Mouse (Mus musculus) forebrain, embryonic 12.5 days (tissue): ENCODE data around the gene Zfp512b. TPM values are rescaled to one million over a fixed set of nuclear protein-coding genes. Genes with fewer than 3 reads are reported as not detected.

Source experiments
- ATAC-seq: fragments of 200-750 bp; cut with Nextera tagmentation; 2 replicates; pipeline ENCODE4 v1.8.0; 2017; ENCODE audit warnings: moderate TSS enrichment; ENCODE audit not compliant: low FRiP score
- H3K27ac ChIP-seq: fragments of 300-500 bp; sonication (generic); 2 replicates; pipeline ENCODE4 v1.5.1; 2016; ENCODE audit warnings: mild to moderate bottlenecking
- H3K27me3 ChIP-seq: fragments of 300-500 bp; sonication (generic); 2 replicates; pipeline ENCODE4 v1.6.1; 2016; ENCODE audit warnings: mild to moderate bottlenecking
- H3K36me3 ChIP-seq: fragments of 300-500 bp; sonication (generic); replicated peaks from 2 replicates; pipeline ENCODE4 v1.6.1; 2016; ENCODE audit warnings: mild to moderate bottlenecking
- H3K4me1 ChIP-seq: fragments of 300-500 bp; sonication (generic); 2 replicates; pipeline ENCODE4 v1.6.1; 2016
- H3K4me2 ChIP-seq: fragments of 300-500 bp; sonication (generic); 2 replicates; pipeline ENCODE4 v1.6.1; 2016; ENCODE audit warnings: mild to moderate bottlenecking, moderate library complexity
- H3K4me3 ChIP-seq: fragments of 300-500 bp; sonication (generic); replicated peaks from 2 replicates; pipeline ENCODE4 v1.5.1; 2016; ENCODE audit warnings: mild to moderate bottlenecking
- H3K9ac ChIP-seq: fragments of 300-500 bp; sonication (generic); 2 replicates; pipeline ENCODE4 v1.6.1; 2016; ENCODE audit warnings: mild to moderate bottlenecking
- H3K9me3 ChIP-seq: fragments of 300-500 bp; sonication (generic); 2 replicates; pipeline ENCODE4 v1.6.1; 2016
- WGBS: fragments of 180-500 bp; shearing (Covaris S2); methylation state at CpG from one replicate; pipeline ENCODE4 v1.1.7; 2016; 5-methylcytosine and 5-hydroxymethylcytosine counted together
- polyA plus RNA-seq: library from polyadenylated mRNA; unstranded; fragments of >200 nt; fragmentation: Nextera tagmentation; extraction: Ambion mirVana; gene quantifications from 2 replicates; pipeline ENCODE4 v1.2.1, GENCODE M21; 2016

Gene Zfp512b
- polyA plus RNA-seq, 1 experiment from 2014 or later, result 74.5 TPM

- Histone ChIP-seq H3K9me3 (no peaks in the 10 kb centered on the region), H3K4me2 (no peak overlapping the region), H3K36me3 (peaks cover 12% of the 10 kb centered on the region), H3K4me3 (no peak overlapping the region), H3K4me1 (peaks cover 11% of the 10 kb centered on the region), H3K27me3 (no peaks in the 10 kb centered on the region), H3K27ac (no peak overlapping the region), H3K9ac (no peak overlapping the region)
- WGBS, result 88% methylated on average over 7 of the region's 7 CpGs
- no peak for ATAC-seq
Observed at GRCm38 (mm10) chr2:181577981-181578581, 14.5 kb downstream of the Zfp512b start.

DNA sequence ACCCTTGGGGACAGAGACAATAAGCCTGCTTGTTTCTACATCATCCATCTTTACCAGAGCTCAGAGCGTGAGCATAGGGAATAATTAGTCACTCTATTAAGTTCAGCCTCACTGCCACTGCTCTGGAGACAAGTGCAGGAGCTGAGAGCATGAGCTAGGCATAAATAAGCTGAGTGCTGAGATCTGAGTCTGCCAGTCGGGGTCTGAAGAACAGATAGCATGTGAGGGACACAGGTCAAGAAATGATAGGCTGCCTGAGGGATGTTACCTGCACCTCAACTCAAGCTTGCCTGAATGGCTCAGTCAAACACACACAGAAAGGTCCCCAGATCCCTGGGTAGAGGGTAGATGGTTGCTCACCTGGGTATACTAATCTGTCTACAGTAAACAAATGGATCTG is 15.5 kb downstream of the Zfp512b start:
- ATAC-seq, result no peak
- Histone ChIP-seq H3K27ac (no peak overlapping the region), H3K27me3 (no peaks in the 10 kb centered on the region), H3K9me3 (no peaks in the 10 kb centered on the region), H3K4me3 (no peak overlapping the region), H3K4me2 (no peak overlapping the region), H3K36me3 (peaks cover 8% of the 10 kb centered on the region), H3K4me1 (peaks cover 11% of the 10 kb centered on the region), H3K9ac (no peak overlapping the region)
- WGBS, result 85% methylated on average over 2 of the region's 2 CpGs

DNA sequence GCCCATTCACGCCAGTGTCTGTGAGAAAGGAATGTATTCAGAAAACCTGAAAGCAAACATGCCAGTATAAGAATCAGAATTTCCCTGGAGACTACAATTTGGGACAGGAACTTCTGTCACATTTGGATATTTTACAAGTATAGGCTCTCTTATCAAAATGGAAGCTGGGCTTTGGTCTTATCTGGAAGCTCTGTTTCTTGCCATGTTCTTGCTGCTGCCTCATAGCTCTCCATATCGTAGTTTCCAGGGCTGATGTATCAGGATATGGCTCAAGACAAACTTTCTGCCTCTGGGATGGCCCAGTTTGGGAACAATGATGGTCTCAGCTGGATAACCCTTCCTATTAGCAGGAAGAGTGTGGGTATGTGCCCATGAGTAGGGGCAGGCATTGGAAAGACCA is 16.0 kb downstream of the Zfp512b start:
- 91% methylated on average over 2 of the region's 2 CpGs for WGBS
- Histone ChIP-seq H3K27ac (no peak overlapping the region), H3K4me2 (no peak overlapping the region), H3K9me3 (no peaks in the 10 kb centered on the region), H3K4me1 (peaks cover 11% of the 10 kb centered on the region), H3K36me3 (peaks cover 8% of the 10 kb centered on the region), H3K27me3 (no peaks in the 10 kb centered on the region), H3K4me3 (no peak overlapping the region), H3K9ac (no peak overlapping the region)
- ATAC-seq, result no peak

GRCm38 (mm10) chr2:181574921-181575545 is 17.6 kb downstream of the Zfp512b start:
- WGBS, result 94% methylated on average over 7 of the region's 7 CpGs
- no peak for ATAC-seq
- H3K4me2 ChIP-seq, result no peak overlapping the region
- H3K9ac ChIP-seq, result no peak overlapping the region
- no peak overlapping the region for H3K27ac ChIP-seq
- no peaks in the 10 kb centered on the region for H3K9me3 ChIP-seq
- no peak overlapping the region for H3K4me3 ChIP-seq
- H3K36me3 ChIP-seq, result peaks cover 8% of the 10 kb centered on the region
- H3K4me1 ChIP-seq, result peaks cover 1% of the 10 kb centered on the region; the same call in 1 of the 2 replicates
- H3K27me3 ChIP-seq, result no peaks in the 10 kb centered on the region

GRCm38 (mm10) chr2:181573961-181574360 is 18.6 kb downstream of the Zfp512b start:
- H3K4me3 ChIP-seq, result no peak overlapping the region
- H3K27ac ChIP-seq, result no peak overlapping the region
- ATAC-seq, result no peak
- H3K36me3 ChIP-seq, result peaks cover 8% of the 10 kb centered on the region
- no peaks in the 10 kb centered on the region for H3K9me3 ChIP-seq
- H3K9ac ChIP-seq, result no peak overlapping the region
- no peaks in the 10 kb centered on the region for H3K4me1 ChIP-seq
- 91% methylated on average over 9 of the region's 9 CpGs for WGBS
- H3K27me3 ChIP-seq, result no peaks in the 10 kb centered on the region
- no peak overlapping the region for H3K4me2 ChIP-seq

DNA sequence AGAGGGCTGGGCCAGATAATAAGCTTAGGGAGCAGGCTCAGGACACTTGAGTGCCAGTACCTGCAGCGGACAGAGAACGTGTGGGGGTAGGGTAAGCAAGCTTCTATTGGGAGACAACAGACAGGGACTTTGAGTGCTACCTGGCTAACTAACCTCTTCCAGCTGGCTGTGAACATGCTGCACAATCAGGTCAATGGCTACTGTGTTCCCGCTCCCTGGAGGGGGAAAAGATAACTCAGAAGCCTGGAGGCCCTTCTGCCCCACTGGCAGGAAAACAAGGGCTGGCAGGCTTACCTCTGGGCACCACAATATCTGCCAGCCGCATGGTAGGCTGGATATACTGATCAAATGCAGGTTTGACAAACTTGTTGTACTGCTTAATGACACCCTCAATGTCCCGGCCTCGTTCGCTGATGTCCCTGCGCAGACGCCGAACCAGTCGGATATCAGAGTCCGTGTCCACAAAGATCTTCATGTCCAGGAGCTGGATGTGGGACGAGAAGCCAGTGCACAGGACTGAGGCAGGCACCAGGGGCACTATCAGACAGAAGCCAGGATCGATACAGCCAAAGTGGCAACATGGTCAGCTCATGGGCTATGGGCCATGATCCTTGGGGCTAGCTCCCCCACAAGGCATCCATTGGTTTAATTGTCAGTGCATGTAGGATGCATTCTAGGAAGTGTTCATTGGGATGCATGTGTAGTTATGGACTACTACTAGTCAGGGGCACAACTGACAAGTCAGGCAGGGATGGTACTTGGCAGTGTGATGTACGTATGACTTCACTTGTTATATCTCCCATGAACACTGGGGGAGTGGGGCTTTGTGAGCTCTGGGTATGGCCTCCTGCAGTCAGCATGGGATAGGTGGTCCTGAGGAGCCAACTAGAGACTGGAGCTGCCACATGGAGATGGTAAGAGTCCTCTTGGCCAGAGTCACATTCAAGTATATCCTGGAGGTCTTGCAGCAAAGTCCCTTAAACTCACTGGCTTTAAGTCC is 19.4 kb downstream of the Zfp512b start:
- no peak overlapping the region for H3K9ac ChIP-seq
- no peaks in the 10 kb centered on the region for H3K4me1 ChIP-seq
- 94% methylated on average over 15 of the region's 15 CpGs for WGBS
- H3K4me2 ChIP-seq, result no peak overlapping the region
- H3K4me3 ChIP-seq, result no peak overlapping the region
- no peak overlapping the region for H3K27ac ChIP-seq
- no peaks in the 10 kb centered on the region for H3K9me3 ChIP-seq
- peaks cover 8% of the 10 kb centered on the region for H3K36me3 ChIP-seq
- ATAC-seq, result no peak
- H3K27me3 ChIP-seq, result no peaks in the 10 kb centered on the region

- 95% methylated on average over 11 of the region's 11 CpGs for WGBS
Observed at GRCm38 (mm10) chr2:181571941-181572670, 20.5 kb downstream of the Zfp512b start.

DNA sequence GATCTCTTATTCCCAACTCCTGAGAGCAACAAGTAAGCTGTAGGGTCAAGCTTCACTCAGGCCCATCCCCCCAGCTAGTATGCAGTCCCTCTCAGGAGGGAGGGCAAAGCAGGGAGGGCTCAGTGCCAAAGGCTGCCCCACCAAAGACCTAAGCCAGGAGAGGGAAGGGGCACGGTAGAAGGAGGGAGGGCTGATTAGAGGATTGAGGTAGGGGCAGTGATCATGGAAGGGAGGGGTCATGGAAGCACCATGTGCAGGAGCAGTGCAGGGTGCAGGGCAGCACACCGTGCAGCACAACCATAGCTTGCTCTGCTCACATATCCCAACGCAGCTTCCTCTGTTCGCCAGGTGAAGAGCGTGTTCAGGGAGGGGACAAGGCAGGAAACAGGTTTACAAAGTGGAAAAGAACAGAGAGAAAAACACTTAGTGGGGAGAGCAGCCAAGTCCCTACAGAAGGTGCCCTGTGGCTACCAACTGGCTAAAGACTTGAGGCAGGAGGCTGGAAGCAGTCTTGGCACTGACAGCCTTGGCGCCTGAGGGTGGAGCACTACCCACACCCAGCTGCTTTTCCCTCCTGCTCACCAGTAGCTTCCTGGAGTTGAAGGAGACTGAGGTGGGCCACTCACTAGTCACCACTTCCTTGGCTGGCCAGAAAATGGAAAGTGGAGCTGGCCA is 21.5 kb downstream of the Zfp512b start:
- H3K9ac ChIP-seq, result no peak overlapping the region
- H3K27me3 ChIP-seq, result no peaks in the 10 kb centered on the region
- H3K4me3 ChIP-seq, result no peak overlapping the region
- H3K27ac ChIP-seq, result no peak overlapping the region
- H3K4me1 ChIP-seq, result no peaks in the 10 kb centered on the region
- ATAC-seq, result no peak
- WGBS, result 79% methylated on average over 6 of the region's 6 CpGs
- no peak overlapping the region for H3K4me2 ChIP-seq
- H3K9me3 ChIP-seq, result no peaks in the 10 kb centered on the region
- peaks cover 8% of the 10 kb centered on the region for H3K36me3 ChIP-seq

More at GRCm38 (mm10) chr2:181571941-181572670, 20.5 kb downstream of the Zfp512b start:
- no peak overlapping the region for H3K4me2 ChIP-seq
- H3K4me3 ChIP-seq, result no peak overlapping the region
- H3K36me3 ChIP-seq, result peaks cover 8% of the 10 kb centered on the region
- H3K4me1 ChIP-seq, result no peaks in the 10 kb centered on the region
- H3K27ac ChIP-seq, result no peak overlapping the region
- H3K9ac ChIP-seq, result no peak overlapping the region
- no peaks in the 10 kb centered on the region for H3K27me3 ChIP-seq
- H3K9me3 ChIP-seq, result no peaks in the 10 kb centered on the region
- ATAC-seq, result no peak

DNA sequence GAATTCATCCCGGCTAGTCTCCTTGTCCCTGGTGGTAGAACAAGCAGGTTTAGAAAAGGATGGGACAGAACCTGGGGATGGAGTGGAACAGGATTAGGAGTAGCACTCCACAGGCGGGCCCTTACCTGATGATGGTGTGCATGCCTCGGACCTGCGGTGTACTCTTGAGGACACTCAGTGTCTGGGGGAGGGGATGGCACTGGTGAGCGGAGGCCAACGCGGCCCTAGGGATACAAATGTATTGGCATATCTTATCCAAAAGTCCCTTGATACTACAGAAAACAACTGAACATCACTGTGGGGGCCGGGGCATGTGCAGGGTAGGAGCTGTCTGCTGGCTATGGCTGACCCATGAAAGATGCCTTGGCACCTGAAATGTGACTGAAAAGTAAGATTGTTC is 22.2 kb downstream of the Zfp512b start:
- Histone ChIP-seq H3K36me3 (peaks cover 8% of the 10 kb centered on the region), H3K4me2 (no peak overlapping the region), H3K27me3 (no peaks in the 10 kb centered on the region), H3K4me3 (no peak overlapping the region), H3K4me1 (no peaks in the 10 kb centered on the region), H3K9ac (no peak overlapping the region), H3K27ac (no peak overlapping the region), H3K9me3 (no peaks in the 10 kb centered on the region)
- no peak for ATAC-seq
- WGBS, result 90% methylated on average over 8 of the region's 8 CpGs

DNA sequence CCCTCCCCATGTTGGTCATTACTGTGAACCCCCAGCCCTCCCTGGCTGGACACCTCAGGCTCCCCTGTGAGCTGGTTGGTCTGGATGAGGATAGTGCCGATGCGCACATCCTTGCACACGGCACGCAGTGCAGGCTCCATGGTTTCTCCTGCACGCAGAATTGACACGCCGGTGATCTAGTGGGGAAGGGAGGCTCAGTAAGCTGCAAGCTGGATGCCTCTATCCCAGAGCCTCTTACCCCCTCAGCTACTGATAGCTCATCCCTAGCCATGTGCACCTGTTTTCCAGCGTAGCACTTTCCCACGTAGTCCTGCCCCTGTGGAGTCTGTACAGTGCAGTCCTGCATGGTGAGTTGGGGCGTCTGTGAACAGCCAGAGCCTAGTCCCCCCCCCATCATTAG is 22.7 kb downstream of the Zfp512b start:
- no peak for ATAC-seq
- no peaks in the 10 kb centered on the region for H3K27me3 ChIP-seq
- no peak overlapping the region for H3K4me2 ChIP-seq
- H3K9ac ChIP-seq, result no peak overlapping the region
- 95% methylated on average over 10 of the region's 10 CpGs for WGBS
- peaks cover 8% of the 10 kb centered on the region for H3K36me3 ChIP-seq
- no peaks in the 10 kb centered on the region for H3K4me1 ChIP-seq
- no peaks in the 10 kb centered on the region for H3K9me3 ChIP-seq
- H3K27ac ChIP-seq, result no peak overlapping the region
- H3K4me3 ChIP-seq, result no peak overlapping the region

GRCm38 (mm10) chr2:181568272-181569008 is 24.2 kb downstream of the Zfp512b start:
- Histone ChIP-seq H3K4me3 (no peak overlapping the region), H3K9me3 (no peaks in the 10 kb centered on the region), H3K4me2 (no peak overlapping the region), H3K4me1 (no peaks in the 10 kb centered on the region), H3K36me3 (no peaks in the 10 kb centered on the region; the same call in 1 of the 2 replicates), H3K9ac (no peak overlapping the region), H3K27ac (no peak overlapping the region), H3K27me3 (no peaks in the 10 kb centered on the region)
- WGBS, result 82% methylated on average over 7 of the region's 7 CpGs
- ATAC-seq, result no peak
